Mouse (Mus musculus) c-Kit-positive CD71-negative TER-119-negative erythroid progenitor cells, embryonic 14.5 days (primary cell): Measurements from ENCODE around the gene Golga4.

Experiments
- DNase-seq: peaks from one replicate; pipeline ENCODE4 v3.0.0-alpha.2; 2013; ENCODE audit warnings: low read depth

The Golga4 gene

DNA sequence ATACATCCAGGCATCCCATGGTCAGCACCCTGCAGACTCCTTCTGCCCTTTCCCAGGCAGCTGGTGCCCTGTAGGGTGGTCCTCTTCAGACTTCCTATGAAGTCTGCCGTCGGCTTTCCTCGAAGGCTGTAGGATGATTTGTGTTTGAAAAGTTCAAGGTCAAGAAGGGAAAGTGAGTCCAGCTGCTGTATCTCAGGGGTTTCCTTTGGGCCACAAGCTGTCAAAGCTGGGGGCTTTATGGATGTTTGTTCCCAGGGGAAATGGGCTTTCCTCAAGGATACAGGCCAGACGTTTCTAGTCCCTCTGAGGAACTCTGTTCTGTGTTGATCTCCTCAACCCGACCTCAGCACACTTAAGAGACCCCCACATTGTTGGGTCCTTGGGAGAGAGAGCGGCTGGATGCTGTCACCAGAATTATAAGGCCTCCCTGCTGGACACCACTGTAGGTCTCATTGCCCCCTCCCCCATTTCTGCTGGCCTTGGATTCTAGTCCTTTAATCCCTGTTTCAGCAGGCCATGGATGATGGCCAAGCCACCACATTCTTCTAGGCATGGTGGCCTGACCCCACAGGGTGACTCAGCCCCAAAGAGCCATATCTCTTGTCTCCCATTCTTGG is 123.8 kb downstream of the Golga4 start:
- DNase-seq, result no peak
